Mouse (Mus musculus) lung, postnatal 0 days (tissue): ENCODE measurements at regions not wholly inside any gene's neighbourhood (a gene's known extent, or its start where the extent isn't known, plus 50 kb on each side); places are given as distances from the start of the nearest gene placed in this dataset.

ENCODE experiments used
- ATAC-seq: fragments of 200-750 bp; cut with Nextera tagmentation; 2 replicates; pipeline ENCODE4 v1.8.0; 2017; ENCODE audit warnings: moderate library complexity
- DNase-seq: peaks from one replicate; pipeline ENCODE4 v3.0.0-alpha.2; 2016; ENCODE audit warnings: low spot score
- H3K27ac ChIP-seq: fragments of 300-500 bp; sonication (generic); 2 replicates; pipeline ENCODE4 v1.5.1; 2014; ENCODE audit warnings: antibody characterized with exemption, mild to moderate bottlenecking, low read length, mixed read lengths
- H3K27me3 ChIP-seq: fragments of 300-500 bp; sonication (generic); replicated peaks from 2 replicates; pipeline ENCODE4 v1.6.1; 2014; ENCODE audit warnings: low read length, mixed read lengths; ENCODE audit not compliant: insufficient read depth
- H3K36me3 ChIP-seq: fragments of 300-500 bp; sonication (generic); 2 replicates; pipeline ENCODE4 v1.6.1; 2014; ENCODE audit warnings: low read length, mixed read lengths; ENCODE audit not compliant: insufficient read depth
- H3K4me1 ChIP-seq: fragments of 300-500 bp; sonication (generic); 2 replicates; pipeline ENCODE4 v1.6.1; 2014; ENCODE audit warnings: antibody characterized with exemption, low read depth, low read length, mixed read lengths; ENCODE audit not compliant: insufficient read depth
- H3K4me2 ChIP-seq: fragments of 300-500 bp; sonication (generic); replicated peaks from 2 replicates; pipeline ENCODE4 v1.6.1; 2014; ENCODE audit warnings: low read depth, mild to moderate bottlenecking, low read length, moderate library complexity, mixed read lengths
- H3K4me3 ChIP-seq: fragments of 300-500 bp; sonication (generic); 2 replicates; pipeline ENCODE4 v1.5.1; 2014; ENCODE audit warnings: low read depth, low read length
- H3K9ac ChIP-seq: fragments of 300-500 bp; sonication (generic); replicated peaks from 2 replicates; pipeline ENCODE4 v1.6.1; 2014; ENCODE audit warnings: low read depth, mild to moderate bottlenecking
- H3K9me3 ChIP-seq: fragments of 300-500 bp; sonication (generic); 2 replicates; pipeline ENCODE4 v1.6.1; 2016; ENCODE audit warnings: low read length, mixed read lengths
- CTCF ChIP-seq: IDR thresholded peaks from 2 replicates; pipeline ENCODE4 v1.5.1; 2016; ENCODE audit warnings: antibody characterized with exemption, mild to moderate bottlenecking
- EP300 ChIP-seq: IDR thresholded peaks from 2 replicates; pipeline ENCODE4 v1.6.1; 2016; ENCODE audit warnings: antibody characterized with exemption, mild to moderate bottlenecking, control low read depth
- WGBS: fragments of 180-500 bp; shearing (Covaris S2); extraction: QIAGEN DNeasy Blood & Tissue Kit; methylation state at CpG from one replicate; pipeline ENCODE4 v1.1.7; 2014; 5-methylcytosine and 5-hydroxymethylcytosine counted together

- DNase-seq = no peak
- no peak for TF ChIP-seq CTCF
- Histone ChIP-seq H3K4me1 (no peaks in the 10 kb centered on the region), H3K27ac (no peak overlapping the region), H3K9ac (no peak overlapping the region), H3K9me3 (no peaks in the 10 kb centered on the region), H3K27me3 (no peaks in the 10 kb centered on the region), H3K4me3 (no peak overlapping the region), H3K36me3 (no peaks in the 10 kb centered on the region), H3K4me2 (no peak overlapping the region)
- 74% methylated on average over 5 of the region's 5 CpGs for WGBS
- no peak for ATAC-seq
Measured at GRCm38 (mm10) chr8:89406688-89407087, 362.7 kb upstream of the Sall1 start.

GRCm38 (mm10) chr8:89404287-89404686 is 360.3 kb upstream of the Sall1 start:
- 90% methylated on average over 3 of the region's 3 CpGs for WGBS
- H3K4me3 ChIP-seq = no peak overlapping the region
- no peak overlapping the region for H3K27ac ChIP-seq
- TF ChIP-seq EP300 = no peak
- no peak for TF ChIP-seq CTCF
- no peak overlapping the region for H3K4me2 ChIP-seq
- H3K9ac ChIP-seq = no peak overlapping the region
- DNase-seq (no peak), ATAC-seq (no peak)
- no peaks in the 10 kb centered on the region for H3K9me3 ChIP-seq
- no peaks in the 10 kb centered on the region for H3K27me3 ChIP-seq
- H3K36me3 ChIP-seq = no peaks in the 10 kb centered on the region
- no peaks in the 10 kb centered on the region for H3K4me1 ChIP-seq

- Histone ChIP-seq H3K36me3 (no peaks in the 10 kb centered on the region), H3K9me3 (no peaks in the 10 kb centered on the region), H3K27ac (no peak overlapping the region), H3K9ac (no peak overlapping the region), H3K4me2 (no peak overlapping the region), H3K4me3 (no peak overlapping the region), H3K4me1 (no peaks in the 10 kb centered on the region), H3K27me3 (no peaks in the 10 kb centered on the region)
- ATAC-seq (no peak), DNase-seq (no peak)
- TF ChIP-seq CTCF (no peak), EP300 (no peak)
Measured at GRCm38 (mm10) chr8:89396673-89397072, 352.7 kb upstream of the Sall1 start.

- no peak for DNase-seq
- Histone ChIP-seq H3K27me3 (no peaks in the 10 kb centered on the region), H3K36me3 (no peaks in the 10 kb centered on the region), H3K9me3 (no peaks in the 10 kb centered on the region), H3K27ac (no peak overlapping the region), H3K4me3 (no peak overlapping the region), H3K9ac (no peak overlapping the region), H3K4me2 (no peak overlapping the region), H3K4me1 (no peaks in the 10 kb centered on the region)
- no peak for ATAC-seq
- TF ChIP-seq CTCF (no peak), EP300 (no peak)
- WGBS = 70% methylated on average over 6 of the region's 6 CpGs
Measured at GRCm38 (mm10) chr8:89392749-89393148, 348.8 kb upstream of the Sall1 start.

GRCm38 (mm10) chr8:89388761-89389160 is 344.8 kb upstream of the Sall1 start:
- no peak for ATAC-seq
- no peaks in the 10 kb centered on the region for H3K27me3 ChIP-seq

GRCm38 (mm10) chr8:89387295-89387694 is 343.3 kb upstream of the Sall1 start:
- Histone ChIP-seq H3K4me2 (no peak overlapping the region), H3K9me3 (no peaks in the 10 kb centered on the region), H3K27ac (no peak overlapping the region), H3K4me3 (no peak overlapping the region), H3K27me3 (no peaks in the 10 kb centered on the region), H3K9ac (no peak overlapping the region), H3K4me1 (no peaks in the 10 kb centered on the region), H3K36me3 (no peaks in the 10 kb centered on the region)
- ATAC-seq = no peak
- no peak for DNase-seq
- 22% methylated on average over 8 of the region's 8 CpGs for WGBS
- TF ChIP-seq CTCF (no peak), EP300 (no peak)

More at GRCm38 (mm10) chr8:89388761-89389160, 344.8 kb upstream of the Sall1 start:
- H3K4me2 ChIP-seq = no peak overlapping the region
- TF ChIP-seq EP300 (no peak), CTCF (no peak)
- no peak overlapping the region for H3K27ac ChIP-seq
- no peaks in the 10 kb centered on the region for H3K4me1 ChIP-seq
- no peaks in the 10 kb centered on the region for H3K9me3 ChIP-seq
- no peaks in the 10 kb centered on the region for H3K36me3 ChIP-seq
- DNase-seq = no peak
- WGBS = 20% methylated on average over 6 of the region's 6 CpGs
- no peak overlapping the region for H3K4me3 ChIP-seq
- no peak overlapping the region for H3K9ac ChIP-seq

GRCm38 (mm10) chr8:89385028-89385427 is 341.1 kb upstream of the Sall1 start:
- 78% methylated on average over 5 of the region's 5 CpGs for WGBS
- TF ChIP-seq CTCF (no peak), EP300 (no peak)
- H3K36me3 ChIP-seq = no peaks in the 10 kb centered on the region

More at GRCm38 (mm10) chr8:89385028-89385427, 341.1 kb upstream of the Sall1 start:
- no peak for ATAC-seq
- H3K4me1 ChIP-seq = no peaks in the 10 kb centered on the region
- H3K4me2 ChIP-seq = no peak overlapping the region
- no peak overlapping the region for H3K9ac ChIP-seq
- no peak overlapping the region for H3K4me3 ChIP-seq
- H3K9me3 ChIP-seq = no peaks in the 10 kb centered on the region
- no peaks in the 10 kb centered on the region for H3K27me3 ChIP-seq
- no peak overlapping the region for H3K27ac ChIP-seq
- no peak for DNase-seq
